Mouse (Mus musculus) macrophage (primary cell): ENCODE measurements around the gene Fbxo36. TPM values are rescaled to one million over a fixed set of nuclear protein-coding genes. Genes with fewer than 3 reads are reported as not detected.

ENCODE experiments used
- H3K27ac ChIP-seq: fragments of 350-480 bp; formaldehyde crosslinking; 2 replicates; pipeline ENCODE4 v1.9.0; 2021
- H3K36me3 ChIP-seq: fragments of 350-480 bp; formaldehyde crosslinking; 2 replicates; pipeline ENCODE4 v1.9.0; 2021; ENCODE audit errors: inconsistent target
- H3K4me3 ChIP-seq: fragments of 350-480 bp; formaldehyde crosslinking; 2 replicates; pipeline ENCODE4 v1.9.0; 2021; ENCODE audit errors: inconsistent target
- H3K79me2 ChIP-seq: fragments of 350-480 bp; formaldehyde crosslinking; 2 replicates; pipeline ENCODE4 v1.9.0; 2021; ENCODE audit errors: inconsistent target
- whole genome bisulfite sequencing: methylation state at CpG from one replicate; pipeline ENCODE4 v1.1.7; 2026; ENCODE audit warnings: inconsistent platforms; ENCODE audit not compliant: missing documents; 5-methylcytosine and 5-hydroxymethylcytosine counted together
- polyA plus RNA-seq: library from polyadenylated mRNA; stranded (reverse); fragments of 250-400 nt; gene quantifications from 3 replicates; pipeline ENCODE4 v1.2.4, GENCODE M21; 2018; ENCODE audit warnings: inconsistent platforms

The Fbxo36 gene
- polyA plus RNA-seq, 1 experiment from 2014 or later = 6.1 TPM

DNA sequence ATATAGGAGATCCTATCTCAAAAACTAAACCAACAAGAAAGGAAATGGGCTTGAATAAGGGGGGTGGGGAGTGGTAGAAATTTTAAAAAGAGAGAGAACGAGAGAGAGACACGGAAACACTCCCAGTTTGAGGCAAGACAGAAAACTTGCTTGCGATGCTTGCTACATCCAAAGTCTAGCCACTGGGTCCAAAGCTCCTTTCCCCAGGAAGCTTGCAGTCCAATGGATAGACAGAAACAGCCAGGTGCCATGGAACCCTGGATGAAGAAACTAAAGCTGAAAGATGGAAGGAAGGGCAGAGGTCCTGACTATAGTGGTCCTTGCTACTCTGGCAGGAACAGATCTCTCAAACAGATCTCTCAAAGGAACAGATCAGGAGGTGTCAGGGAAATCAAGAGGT is 8.7 kb downstream of the Fbxo36 start:
- Histone ChIP-seq H3K4me3 (no peak overlapping the region), H3K36me3 (no peaks in the 10 kb centered on the region), H3K27ac (no peak overlapping the region), H3K79me2 (no peaks in the 10 kb centered on the region)
- 95% methylated on average over 3 of the region's 3 CpGs for WGBS

DNA sequence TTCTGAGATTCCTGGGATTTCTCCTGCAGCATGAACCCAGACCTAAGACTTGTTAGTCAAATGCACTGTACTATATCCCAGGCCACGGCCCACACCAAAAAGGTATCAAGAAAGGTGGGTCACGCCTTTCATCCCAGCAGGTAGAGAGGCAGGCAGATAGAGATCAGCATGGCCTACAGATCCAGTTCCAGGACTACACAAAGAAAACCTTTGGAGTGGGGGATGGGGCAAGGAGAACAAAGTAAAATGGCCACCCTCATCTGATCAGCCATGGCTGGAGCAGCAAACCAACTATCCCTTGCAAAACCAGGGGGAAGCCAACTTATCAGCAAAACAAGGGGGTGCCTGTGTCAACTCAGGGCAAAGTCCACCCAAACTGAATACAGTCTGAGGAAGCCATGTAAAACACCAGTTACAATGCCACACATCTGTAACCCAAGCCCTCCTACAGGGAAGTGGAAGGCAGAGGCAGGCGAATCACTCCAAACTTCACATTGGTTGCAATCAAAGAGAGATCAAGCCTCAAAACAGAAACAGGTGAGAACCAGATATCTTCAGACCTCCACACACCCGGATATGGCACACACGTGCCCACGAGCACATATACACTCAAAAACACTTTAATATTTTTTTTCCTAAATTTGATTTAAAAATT is 9.3 kb downstream of the Fbxo36 start:
- H3K79me2 ChIP-seq = no peaks in the 10 kb centered on the region
- no peaks in the 10 kb centered on the region for H3K36me3 ChIP-seq
- 96% methylated on average over 6 of the region's 6 CpGs for WGBS
- no peak overlapping the region for H3K4me3 ChIP-seq
- no peak overlapping the region for H3K27ac ChIP-seq

DNA sequence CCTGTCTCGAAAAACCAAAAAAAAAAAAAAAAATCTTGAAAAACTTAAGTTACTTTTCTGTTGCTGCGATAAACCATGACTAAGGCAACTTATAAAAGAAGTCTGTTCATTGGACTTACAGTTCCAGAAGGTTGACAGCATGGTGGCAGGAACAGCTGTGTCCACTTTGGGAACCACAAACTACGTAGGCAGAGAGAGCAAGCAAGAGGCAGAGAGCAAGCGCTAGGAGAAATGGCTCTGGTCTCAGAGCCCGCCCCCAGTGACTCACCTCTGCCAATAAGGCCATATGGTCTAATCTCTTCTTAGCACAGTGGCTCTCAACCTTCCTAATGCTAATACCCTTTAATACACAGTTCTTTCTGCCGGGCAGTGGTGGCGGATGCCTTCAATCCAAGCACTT is 10.2 kb downstream of the Fbxo36 start:
- H3K79me2 ChIP-seq = no peaks in the 10 kb centered on the region
- no peaks in the 10 kb centered on the region for H3K36me3 ChIP-seq
- H3K4me3 ChIP-seq = no peak overlapping the region
- WGBS = 97% methylated on average over 7 of the region's 7 CpGs
- H3K27ac ChIP-seq = no peak overlapping the region

DNA sequence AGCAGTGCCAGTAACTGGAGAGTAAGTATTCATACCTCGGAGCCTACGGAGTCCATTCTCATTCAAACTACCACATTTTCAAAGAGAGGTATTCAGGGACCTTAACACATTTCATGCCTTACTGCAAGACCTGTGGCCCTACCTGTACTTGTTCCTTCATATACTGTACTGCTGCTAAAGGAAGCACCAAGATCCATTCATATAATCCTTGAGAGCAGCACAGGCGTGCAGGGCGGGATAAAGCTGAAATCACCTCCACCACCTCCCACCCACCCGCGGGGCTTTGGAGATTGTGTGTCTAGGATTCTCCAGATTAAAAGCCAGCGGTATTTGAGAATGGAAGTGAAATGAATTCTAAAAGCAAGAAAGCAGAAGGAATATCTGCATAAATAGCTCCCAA is 10.8 kb downstream of the Fbxo36 start:
- H3K79me2 ChIP-seq = no peaks in the 10 kb centered on the region
- H3K27ac ChIP-seq = no peak overlapping the region
- no peak overlapping the region for H3K4me3 ChIP-seq
- WGBS = 95% methylated on average over 7 of the region's 7 CpGs
- no peaks in the 10 kb centered on the region for H3K36me3 ChIP-seq

DNA sequence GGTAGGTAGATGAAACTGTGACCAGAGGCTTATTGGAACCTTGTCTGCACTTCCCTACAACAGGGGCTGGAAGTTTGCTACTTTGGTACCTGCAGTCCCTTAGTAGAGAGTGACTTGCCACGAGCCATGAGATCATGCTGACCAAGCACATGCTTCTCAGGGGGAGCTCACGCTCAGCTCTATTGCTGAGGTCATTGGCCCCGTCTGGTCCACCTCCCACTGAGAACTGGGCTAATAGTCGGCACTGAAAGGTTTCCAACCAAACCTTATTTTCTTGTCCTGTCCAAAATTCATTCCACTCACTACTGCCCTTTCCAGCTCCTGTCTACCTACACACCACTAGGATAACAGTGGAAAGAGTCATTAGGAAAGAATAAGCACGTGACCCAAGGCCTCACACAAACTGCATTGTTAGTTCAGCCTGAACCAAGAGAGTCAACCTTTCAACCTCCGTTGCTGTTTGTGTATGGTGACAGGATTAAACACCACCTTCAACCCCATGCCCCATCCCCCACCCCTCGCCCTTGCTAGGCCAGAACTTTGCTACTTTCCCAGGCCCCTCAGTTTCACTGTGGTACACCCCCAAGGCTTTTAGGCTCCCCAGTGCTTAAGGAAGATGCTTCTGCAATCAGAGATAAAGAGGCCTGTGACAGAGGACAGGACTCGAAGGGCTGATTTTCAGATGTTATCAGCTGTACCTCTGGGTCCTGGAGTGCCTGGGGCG is 12.0 kb downstream of the Fbxo36 start:
- Histone ChIP-seq H3K36me3 (no peaks in the 10 kb centered on the region), H3K4me3 (no peak overlapping the region), H3K27ac (no peak overlapping the region), H3K79me2 (no peaks in the 10 kb centered on the region)
- WGBS = 84% methylated on average over 9 of the region's 9 CpGs

DNA sequence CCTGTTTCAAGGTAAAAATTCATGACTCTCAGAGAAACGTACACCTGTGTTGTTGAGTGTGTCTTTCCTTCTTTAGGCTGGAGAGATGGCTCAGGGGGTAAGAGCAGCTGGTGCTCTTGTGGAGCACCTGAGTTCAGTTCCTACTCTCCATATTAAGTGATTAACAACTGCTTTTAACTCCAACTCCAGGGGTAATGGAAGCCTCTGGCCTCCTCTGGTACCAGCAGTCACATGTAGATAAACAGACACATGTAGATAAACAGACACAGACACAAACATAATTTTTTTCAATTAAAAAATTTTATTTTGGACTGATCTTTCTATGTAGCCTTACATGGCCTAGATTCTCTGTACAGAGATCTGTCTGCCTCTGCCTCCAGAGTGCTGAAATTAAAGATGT is 14.1 kb downstream of the Fbxo36 start:
- Histone ChIP-seq H3K36me3 (no peaks in the 10 kb centered on the region), H3K79me2 (no peaks in the 10 kb centered on the region), H3K27ac (no peak overlapping the region), H3K4me3 (no peak overlapping the region)
- WGBS = 75% methylated on average over 1 of the region's 1 CpGs

DNA sequence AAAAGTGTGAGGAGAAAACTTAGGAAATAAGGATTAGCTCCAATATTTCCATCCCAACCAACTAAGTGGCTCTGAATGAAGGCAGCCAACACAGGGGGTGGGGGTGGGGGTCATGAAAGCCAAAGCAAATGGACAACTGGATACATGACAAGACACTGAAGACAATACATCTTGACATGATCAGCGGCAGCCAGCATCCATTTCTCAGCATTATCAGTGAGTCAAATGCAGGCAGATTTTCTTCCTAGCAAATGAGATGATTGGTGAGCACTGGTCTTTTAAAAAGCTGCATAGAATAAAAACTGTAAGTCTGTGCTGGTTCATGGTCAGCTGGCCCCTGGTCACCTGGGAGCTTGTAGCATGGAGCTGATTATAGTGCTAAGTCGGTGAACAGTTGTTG is 15.3 kb downstream of the Fbxo36 start:
- Histone ChIP-seq H3K79me2 (no peaks in the 10 kb centered on the region), H3K36me3 (no peaks in the 10 kb centered on the region), H3K27ac (no peak overlapping the region), H3K4me3 (no peak overlapping the region)
- 94% methylated on average over 2 of the region's 2 CpGs for WGBS

DNA sequence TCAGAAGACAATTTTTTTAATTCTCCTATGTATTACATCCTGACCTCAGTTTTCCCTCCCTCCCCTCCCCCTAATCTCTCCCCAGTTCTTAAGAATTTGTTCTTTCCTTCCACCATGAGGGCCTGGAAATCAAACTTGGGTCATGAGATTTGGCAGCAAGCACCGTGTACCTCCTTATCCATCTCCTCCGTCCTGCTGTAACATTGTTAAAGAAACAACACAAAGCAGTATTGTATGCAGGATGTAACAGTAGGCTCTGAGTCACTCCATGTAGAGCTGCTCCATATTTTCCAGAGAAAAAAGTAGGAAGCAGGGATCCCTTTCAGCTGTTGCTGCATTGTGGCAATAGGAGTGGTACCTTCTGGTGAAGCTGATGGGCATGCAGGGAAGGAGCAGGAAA is 16.1 kb downstream of the Fbxo36 start:
- 100% methylated on average over 2 of the region's 2 CpGs for WGBS
- Histone ChIP-seq H3K4me3 (no peak overlapping the region), H3K27ac (no peak overlapping the region), H3K79me2 (no peaks in the 10 kb centered on the region), H3K36me3 (no peaks in the 10 kb centered on the region)

DNA sequence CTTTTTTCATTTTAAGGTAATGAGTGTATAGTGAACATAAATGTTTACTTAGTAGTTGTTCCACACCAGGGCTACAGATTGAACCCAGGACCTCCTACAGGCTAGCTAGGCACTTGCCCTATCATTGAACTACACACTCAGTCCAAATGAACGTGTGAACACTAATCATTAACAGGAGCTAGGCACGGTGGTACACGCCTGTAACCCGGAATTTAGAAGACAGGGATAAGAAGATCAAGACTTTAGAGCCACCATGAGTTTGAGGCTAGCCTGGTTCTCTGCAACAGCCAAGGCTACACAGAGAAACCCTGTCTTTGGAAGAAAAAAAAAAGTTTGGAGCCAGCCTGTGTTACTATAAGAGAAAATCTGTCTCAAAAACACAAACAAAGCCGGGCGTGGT is 20.0 kb downstream of the Fbxo36 start:
- 96% methylated on average over 6 of the region's 6 CpGs for WGBS
- no peak overlapping the region for H3K27ac ChIP-seq
- no peak overlapping the region for H3K4me3 ChIP-seq
- H3K36me3 ChIP-seq = no peaks in the 10 kb centered on the region
- no peaks in the 10 kb centered on the region for H3K79me2 ChIP-seq

DNA sequence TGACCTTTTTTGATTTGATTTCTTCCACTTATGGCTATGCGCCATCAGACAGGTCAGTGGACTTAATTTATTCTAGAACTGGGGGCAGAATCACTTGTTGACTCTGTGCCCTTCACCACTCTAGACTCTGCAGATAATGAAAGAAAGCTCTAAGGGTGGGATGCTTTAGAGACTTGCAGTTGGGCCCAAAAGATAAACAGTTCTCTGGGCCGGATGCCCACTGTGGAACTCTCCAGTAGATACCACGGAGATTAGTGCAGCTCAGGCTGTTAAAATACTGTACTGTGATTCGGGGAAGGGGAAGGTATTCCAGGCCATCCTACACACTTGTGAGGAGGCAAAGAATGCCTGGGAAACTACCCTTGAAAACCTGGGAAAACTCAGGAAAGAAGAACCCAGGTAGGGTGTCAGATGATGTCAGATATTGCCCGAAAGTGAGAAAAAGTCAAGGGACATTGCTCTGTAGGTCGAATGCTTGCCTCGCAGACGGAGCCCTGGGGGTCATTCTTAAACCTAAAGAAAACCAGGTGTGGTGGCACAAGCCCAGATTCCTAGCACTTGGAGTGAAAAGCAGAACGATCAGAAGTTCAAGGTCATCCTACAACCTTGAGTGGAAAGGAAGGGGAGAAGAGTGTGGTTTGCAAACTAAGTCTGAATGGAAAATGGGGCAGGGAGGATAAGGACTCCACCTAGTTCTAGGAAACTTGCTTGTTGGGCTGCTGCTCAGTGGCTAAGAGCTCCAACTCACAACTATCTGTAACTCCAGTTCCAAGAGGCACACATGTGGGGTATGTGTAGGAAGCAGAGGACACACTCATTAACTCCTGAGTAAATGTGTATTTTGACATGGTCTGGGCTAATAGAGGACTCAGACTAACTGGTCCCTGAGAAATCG is 21.0 kb downstream of the Fbxo36 start:
- no peak overlapping the region for H3K27ac ChIP-seq
- 87% methylated on average over 10 of the region's 10 CpGs for WGBS
- no peaks in the 10 kb centered on the region for H3K36me3 ChIP-seq
- no peaks in the 10 kb centered on the region for H3K79me2 ChIP-seq
- H3K4me3 ChIP-seq = no peak overlapping the region

DNA sequence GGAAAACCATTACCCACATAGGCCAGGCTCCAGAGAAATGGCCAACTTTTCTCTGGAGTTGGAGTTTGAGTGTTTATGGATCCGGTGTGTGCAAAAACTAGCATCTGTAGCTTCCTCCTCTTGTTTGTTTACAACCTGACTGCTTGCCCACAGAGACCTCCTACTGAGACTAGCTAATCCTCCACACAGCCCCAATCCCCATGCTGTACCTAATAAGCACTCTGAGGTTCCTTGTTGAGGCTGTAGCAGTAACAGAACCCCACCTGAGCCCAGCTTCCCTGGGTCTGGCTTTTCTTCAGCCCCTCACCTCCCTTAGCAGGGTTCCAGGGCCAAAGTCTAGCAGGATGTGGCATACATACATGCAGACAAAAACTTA is 21.6 kb downstream of the Fbxo36 start:
- no peak overlapping the region for H3K27ac ChIP-seq
- no peaks in the 10 kb centered on the region for H3K79me2 ChIP-seq
- WGBS = 83% methylated on average over 1 of the region's 1 CpGs
- no peak overlapping the region for H3K4me3 ChIP-seq
- no peaks in the 10 kb centered on the region for H3K36me3 ChIP-seq

DNA sequence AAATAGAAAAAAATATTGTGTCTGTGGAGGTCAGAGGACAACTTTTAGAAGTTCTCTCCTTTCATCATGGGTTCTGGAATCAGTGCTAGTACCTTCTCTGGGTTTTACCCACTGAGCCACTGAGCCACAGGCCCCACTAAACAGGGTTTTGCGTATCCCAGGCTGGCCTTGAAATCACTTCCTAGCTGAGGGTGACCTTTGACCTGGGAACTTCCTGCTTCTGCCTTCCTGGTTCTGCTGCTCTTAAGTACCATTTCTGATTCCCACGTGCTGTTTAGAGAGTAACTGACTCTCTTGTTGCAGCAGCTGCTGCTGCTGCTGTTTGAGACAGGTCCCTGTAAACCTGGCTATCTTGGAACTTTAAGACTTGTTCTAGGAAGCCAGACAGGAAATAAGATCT is 25.0 kb downstream of the Fbxo36 start:
- H3K4me3 ChIP-seq = no peak overlapping the region
- no peaks in the 10 kb centered on the region for H3K36me3 ChIP-seq
- H3K79me2 ChIP-seq = no peaks in the 10 kb centered on the region
- WGBS = 53% methylated on average over 2 of the region's 2 CpGs
- H3K27ac ChIP-seq = no peak overlapping the region

DNA sequence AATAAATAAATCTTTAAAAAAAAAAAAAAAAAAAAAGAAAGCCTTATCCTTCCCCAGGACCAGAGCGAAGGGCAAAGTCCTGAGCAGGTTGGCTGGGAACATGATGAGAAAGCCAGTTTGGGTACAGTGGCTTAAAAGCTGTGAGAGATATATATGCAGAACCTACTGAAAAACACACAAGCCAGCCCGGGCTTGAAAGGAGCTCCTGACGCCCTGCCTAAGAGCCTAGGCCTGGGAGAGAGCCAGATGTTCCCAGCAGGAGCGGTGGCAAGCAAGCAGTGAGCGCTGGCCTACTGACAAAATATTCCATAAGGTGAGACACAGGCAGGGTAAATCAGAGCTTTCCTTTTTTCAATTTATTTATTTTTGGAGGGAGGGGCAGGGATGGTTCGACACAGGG is 26.6 kb downstream of the Fbxo36 start:
- WGBS = 94% methylated on average over 6 of the region's 6 CpGs
- H3K27ac ChIP-seq = no peak overlapping the region
- no peak overlapping the region for H3K4me3 ChIP-seq
- no peaks in the 10 kb centered on the region for H3K79me2 ChIP-seq
- no peaks in the 10 kb centered on the region for H3K36me3 ChIP-seq

DNA sequence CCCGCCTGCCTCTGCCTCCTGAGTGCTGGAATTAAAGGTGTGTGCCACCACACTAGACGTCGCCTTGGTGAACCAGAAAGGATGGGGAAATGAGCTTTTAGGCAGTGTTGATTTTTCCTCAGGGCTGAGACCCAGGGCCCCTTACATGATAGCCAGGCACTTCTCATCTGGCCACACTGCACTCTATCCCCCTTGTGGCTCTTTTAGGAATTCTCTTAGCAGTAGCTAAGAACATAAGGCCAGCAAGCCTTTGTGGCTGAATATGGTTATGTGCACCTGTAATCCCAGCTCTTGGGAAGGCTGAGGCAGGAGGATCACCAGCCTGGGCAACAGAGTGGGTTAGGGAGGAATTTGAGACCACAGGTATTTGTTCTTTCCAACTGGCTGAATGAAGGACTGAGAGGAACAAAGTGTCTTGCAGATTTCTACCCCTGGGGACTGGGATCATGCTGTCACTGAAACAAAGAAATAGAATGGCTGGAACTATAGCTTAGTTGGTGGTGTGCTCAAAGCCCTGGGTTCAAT is 27.1 kb downstream of the Fbxo36 start:
- 95% methylated on average over 3 of the region's 3 CpGs for WGBS

DNA sequence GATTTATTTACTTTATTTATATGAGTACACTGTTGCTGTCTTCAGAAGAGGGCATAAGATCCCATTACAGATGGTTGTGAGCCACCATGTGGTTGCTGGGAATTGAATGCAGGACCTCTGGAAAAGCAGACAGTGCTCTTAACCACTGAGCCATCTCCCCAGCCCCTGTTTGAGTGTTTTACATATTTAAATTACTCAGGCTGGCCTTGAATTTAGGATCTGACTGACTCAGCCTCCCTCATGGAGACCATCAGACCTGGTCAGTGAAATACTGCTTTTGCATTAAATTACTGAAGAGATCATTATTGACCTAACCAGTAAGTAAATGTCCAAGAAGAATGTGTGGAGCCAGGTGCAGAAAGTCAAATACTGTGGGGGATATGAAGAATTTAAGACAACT is 28.7 kb downstream of the Fbxo36 start:
- Histone ChIP-seq H3K36me3 (no peaks in the 10 kb centered on the region), H3K79me2 (no peaks in the 10 kb centered on the region), H3K4me3 (no peak overlapping the region), H3K27ac (no peak overlapping the region)

More for the DNA sequence above, 27.1 kb downstream of the Fbxo36 start:
- Histone ChIP-seq H3K4me3 (no peak overlapping the region), H3K27ac (no peak overlapping the region), H3K79me2 (no peaks in the 10 kb centered on the region), H3K36me3 (no peaks in the 10 kb centered on the region)
